Mouse (Mus musculus) heart, embryonic 12.5 days (tissue): ENCODE measurements at regions not wholly inside any gene's neighbourhood (a gene's known extent, or its start where the extent isn't known, plus 50 kb on each side); places are given as distances from the start of the nearest gene placed in this dataset.

Experiments used
- ATAC-seq: fragments of 200-750 bp; cut with Nextera tagmentation; 2 replicates; pipeline ENCODE4 v1.8.0; 2017; ENCODE audit warnings: moderate TSS enrichment, moderate library complexity; ENCODE audit not compliant: insufficient number of reproducible peaks, low FRiP score
- H3K27ac ChIP-seq: fragments of 300-500 bp; sonication (generic); 2 replicates; pipeline ENCODE4 v1.5.1; 2016; ENCODE audit warnings: mild to moderate bottlenecking, moderate library complexity; ENCODE audit not compliant: poor library complexity, severe bottlenecking
- H3K27me3 ChIP-seq: fragments of 300-500 bp; sonication (generic); replicated peaks from 2 replicates; pipeline ENCODE4 v1.6.1; 2016; ENCODE audit warnings: mild to moderate bottlenecking, moderate library complexity
- H3K36me3 ChIP-seq: fragments of 300-500 bp; sonication (generic); 2 replicates; pipeline ENCODE4 v1.6.1; 2016; ENCODE audit warnings: mild to moderate bottlenecking, moderate library complexity
- H3K4me1 ChIP-seq: fragments of 300-500 bp; sonication (generic); replicated peaks from 2 replicates; pipeline ENCODE4 v1.6.1; 2016; ENCODE audit warnings: mild to moderate bottlenecking
- H3K4me2 ChIP-seq: fragments of 300-500 bp; sonication (generic); 2 replicates; pipeline ENCODE4 v1.6.1; 2016; ENCODE audit warnings: mild to moderate bottlenecking, moderate library complexity
- H3K4me3 ChIP-seq: fragments of 300-500 bp; sonication (generic); 2 replicates; pipeline ENCODE4 v1.5.1; 2016; ENCODE audit warnings: mild to moderate bottlenecking
- H3K9ac ChIP-seq: fragments of 300-500 bp; sonication (generic); 2 replicates; pipeline ENCODE4 v1.6.1; 2016; ENCODE audit warnings: mild to moderate bottlenecking, moderate library complexity
- H3K9me3 ChIP-seq: fragments of 300-500 bp; sonication (generic); replicated peaks from 2 replicates; pipeline ENCODE4 v1.6.1; 2016; ENCODE audit warnings: mild to moderate bottlenecking, moderate library complexity
- WGBS: fragments of 180-500 bp; shearing (Covaris S2); methylation state at CpG from one replicate; pipeline ENCODE4 v1.1.7; 2016; 5-methylcytosine and 5-hydroxymethylcytosine counted together

DNA sequence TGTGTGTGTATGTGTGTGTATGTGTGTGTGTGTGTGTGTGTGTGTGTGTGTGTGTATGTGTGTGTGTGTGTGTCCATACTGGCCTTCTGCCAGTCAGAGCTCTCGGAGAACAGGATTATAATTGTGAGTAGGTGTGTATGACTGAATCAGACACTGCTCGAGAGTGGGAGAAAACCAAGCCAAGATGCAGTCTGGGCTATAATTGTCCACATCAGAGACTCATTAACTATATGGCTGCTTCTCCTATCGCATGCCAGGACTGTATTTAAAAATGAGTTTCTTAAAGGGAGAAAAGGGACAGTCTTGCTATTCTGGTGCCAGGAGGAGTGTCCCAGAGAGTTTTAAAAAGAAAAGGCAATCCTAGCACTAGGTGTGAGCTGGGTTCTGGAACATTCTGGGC lies 58.7 kb upstream of the Adpgk start:
- Histone ChIP-seq H3K4me3 (no peak overlapping the region), H3K36me3 (no peaks in the 10 kb centered on the region), H3K27ac (no peak overlapping the region), H3K4me1 (0 out of 2 replicates have a peak, but pooled peaks cover 4% of the 10 kb centered on the region), H3K4me2 (no peak overlapping the region), H3K9ac (no peak overlapping the region), H3K27me3 (no peaks in the 10 kb centered on the region), H3K9me3 (0 out of 2 replicates have a peak, but pooled peaks cover 3% of the 10 kb centered on the region)
- WGBS, result 75% methylated on average over 3 of the region's 3 CpGs
- ATAC-seq, result no peak

DNA sequence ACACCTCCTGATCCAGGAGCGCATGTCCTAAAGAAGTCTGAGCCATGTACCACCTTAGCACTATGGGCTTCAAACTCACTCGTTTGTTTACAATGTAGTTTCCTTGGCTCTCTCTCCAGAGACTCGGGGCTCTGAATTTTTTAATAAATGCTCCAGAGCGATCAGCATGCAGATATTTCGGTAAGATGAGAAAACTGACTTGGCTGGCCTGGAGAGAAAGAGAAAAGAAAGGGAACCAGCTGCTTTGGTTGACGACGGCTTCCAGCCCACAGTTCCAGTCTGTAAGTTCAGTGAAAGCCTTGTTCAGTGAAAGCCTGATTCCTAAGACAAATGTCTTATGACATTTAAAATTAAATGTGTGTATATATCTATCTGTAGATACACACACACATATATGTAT lies 59.4 kb upstream of the Adpgk start:
- no peak for ATAC-seq
- no peak overlapping the region for H3K4me3 ChIP-seq
- no peak overlapping the region for H3K9ac ChIP-seq
- no peak overlapping the region for H3K27ac ChIP-seq
- H3K9me3 ChIP-seq, result 0 out of 2 replicates have a peak, but pooled peaks cover 5% of the 10 kb centered on the region
- WGBS, result 78% methylated on average over 7 of the region's 7 CpGs
- H3K4me2 ChIP-seq, result no peak overlapping the region
- H3K27me3 ChIP-seq, result no peaks in the 10 kb centered on the region
- H3K4me1 ChIP-seq, result 0 out of 2 replicates have a peak, but pooled peaks cover 4% of the 10 kb centered on the region
- no peaks in the 10 kb centered on the region for H3K36me3 ChIP-seq

DNA sequence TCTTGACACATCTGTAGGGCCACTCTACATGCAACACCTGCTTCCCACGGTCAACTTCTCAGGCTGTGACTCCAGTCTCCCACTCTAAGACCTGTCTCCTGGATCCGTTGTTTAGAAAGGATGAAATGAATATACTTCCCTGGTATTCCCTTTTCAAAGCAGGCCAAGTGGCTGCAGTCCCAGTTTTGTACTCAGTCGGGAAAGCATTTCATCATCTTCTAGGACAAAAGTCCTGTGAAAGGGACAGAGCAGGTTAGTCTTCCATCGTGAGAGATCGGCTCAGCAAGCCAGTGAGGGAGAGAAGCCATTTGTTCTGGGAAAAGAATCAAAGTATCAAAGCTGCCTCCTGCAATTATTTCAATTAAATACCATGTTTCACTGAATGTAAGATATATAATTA lies 60.2 kb upstream of the Adpgk start:
- H3K4me3 ChIP-seq, result no peak overlapping the region
- no peak overlapping the region for H3K9ac ChIP-seq
- H3K27ac ChIP-seq, result no peak overlapping the region
- no peak overlapping the region for H3K4me2 ChIP-seq
- WGBS, result 85% methylated on average over 5 of the region's 5 CpGs
- no peaks in the 10 kb centered on the region for H3K27me3 ChIP-seq
- 0 out of 2 replicates have a peak, but pooled peaks cover 5% of the 10 kb centered on the region for H3K9me3 ChIP-seq
- 0 out of 2 replicates have a peak, but pooled peaks cover 4% of the 10 kb centered on the region for H3K4me1 ChIP-seq
- H3K36me3 ChIP-seq, result no peaks in the 10 kb centered on the region
- ATAC-seq, result no peak

DNA sequence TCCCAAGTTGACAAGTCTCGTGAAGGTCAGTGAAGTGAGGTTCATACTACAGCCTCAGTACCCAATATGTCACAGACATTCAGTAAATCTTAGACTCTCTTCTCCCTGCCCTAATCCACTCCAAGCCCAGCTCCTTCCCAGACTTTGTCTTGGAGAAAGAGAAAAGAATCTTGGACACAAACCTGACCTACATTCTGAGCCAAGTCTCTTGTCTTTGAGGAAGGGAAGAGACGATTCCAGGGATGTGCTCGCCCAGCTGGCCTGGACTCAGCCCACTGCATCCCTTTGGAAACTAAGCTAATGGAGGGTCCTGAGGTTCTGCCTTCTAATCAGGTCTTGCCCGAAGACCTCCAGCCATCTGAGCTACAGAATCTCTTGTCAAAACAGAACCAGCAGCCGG lies 61.2 kb upstream of the Adpgk start:
- Histone ChIP-seq H3K36me3 (no peaks in the 10 kb centered on the region), H3K27ac (no peak overlapping the region), H3K4me2 (no peak overlapping the region), H3K9ac (no peak overlapping the region), H3K27me3 (no peaks in the 10 kb centered on the region), H3K4me3 (no peak overlapping the region), H3K9me3 (0 out of 2 replicates have a peak, but pooled peaks cover 5% of the 10 kb centered on the region), H3K4me1 (0 out of 2 replicates have a peak, but pooled peaks cover 4% of the 10 kb centered on the region)
- 80% methylated on average over 5 of the region's 5 CpGs for WGBS
- no peak for ATAC-seq

DNA sequence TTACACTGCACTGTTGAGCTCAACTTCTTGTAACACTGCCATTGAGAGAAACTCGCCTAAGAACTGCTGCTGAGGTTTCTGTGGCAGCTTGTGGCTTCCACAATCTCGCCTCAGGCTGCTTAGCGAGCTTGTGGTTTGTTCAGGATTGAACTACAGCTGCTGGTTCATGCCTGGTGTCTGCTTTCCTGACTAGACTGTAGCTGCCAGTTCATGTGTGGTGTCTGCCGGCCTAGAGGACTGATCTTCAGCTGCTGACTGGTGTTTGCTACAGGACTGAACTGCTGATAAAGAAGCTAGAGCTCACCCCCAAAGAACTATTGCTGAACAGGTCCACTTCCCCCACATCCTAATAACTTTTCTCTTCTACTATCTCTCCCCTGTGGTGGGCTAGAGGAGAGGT lies 63.4 kb upstream of the Adpgk start:
- Histone ChIP-seq H3K9me3 (0 out of 2 replicates have a peak, but pooled peaks cover 5% of the 10 kb centered on the region), H3K4me2 (no peak overlapping the region), H3K4me3 (no peak overlapping the region), H3K9ac (no peak overlapping the region), H3K4me1 (0 out of 2 replicates have a peak, but pooled peaks cover 4% of the 10 kb centered on the region), H3K27me3 (no peaks in the 10 kb centered on the region), H3K36me3 (no peaks in the 10 kb centered on the region), H3K27ac (no peak overlapping the region)
- ATAC-seq, result no peak
- 72% methylated on average over 4 of the region's 4 CpGs for WGBS

DNA sequence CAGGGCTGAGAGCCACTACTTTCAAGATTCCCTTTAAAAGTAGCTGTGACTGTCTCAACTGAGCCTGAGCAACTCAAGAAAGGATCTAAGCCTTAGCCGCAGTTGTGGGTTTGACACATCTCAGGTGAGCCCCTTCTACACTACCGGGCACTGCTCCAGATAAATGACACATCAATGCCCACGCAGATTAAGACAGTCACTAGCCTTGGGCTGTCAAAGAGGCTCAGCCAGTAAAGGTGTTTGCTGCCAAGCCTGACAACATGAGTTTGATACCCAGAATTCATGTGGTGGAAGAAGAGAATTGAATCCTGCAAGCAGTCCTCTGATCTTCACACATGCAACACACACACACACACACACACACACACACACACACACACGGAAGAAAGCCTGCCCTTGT lies 65.0 kb upstream of the Adpgk start:
- Histone ChIP-seq H3K4me1 (0 out of 2 replicates have a peak, but pooled peaks cover 4% of the 10 kb centered on the region), H3K9ac (no peak overlapping the region), H3K27ac (no peak overlapping the region), H3K9me3 (0 out of 2 replicates have a peak, but pooled peaks cover 5% of the 10 kb centered on the region), H3K36me3 (no peaks in the 10 kb centered on the region), H3K27me3 (no peaks in the 10 kb centered on the region), H3K4me3 (no peak overlapping the region), H3K4me2 (no peak overlapping the region)
- WGBS, result 75% methylated on average over 4 of the region's 4 CpGs
- ATAC-seq, result no peak

DNA sequence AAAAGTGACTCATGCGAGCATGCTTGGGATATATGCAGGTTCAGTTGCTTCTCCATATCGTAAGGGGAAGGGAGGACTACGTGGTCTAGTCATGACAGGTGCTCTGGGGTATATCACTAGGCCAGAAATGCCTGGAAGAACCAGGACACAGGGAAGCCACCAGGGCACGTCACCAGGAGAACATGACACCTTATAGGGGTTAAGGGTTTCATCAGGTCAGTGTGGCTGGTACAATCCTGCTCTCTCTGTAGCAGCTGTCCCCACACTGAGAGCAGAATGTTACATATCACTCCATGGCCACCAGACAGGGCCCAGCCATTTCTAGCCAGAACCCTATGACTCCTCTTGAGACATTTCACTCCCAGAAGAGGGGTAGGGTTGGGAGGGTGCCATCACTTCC lies 72.1 kb upstream of the Adpgk start:
- 47% methylated on average over 4 of the region's 4 CpGs for WGBS

DNA sequence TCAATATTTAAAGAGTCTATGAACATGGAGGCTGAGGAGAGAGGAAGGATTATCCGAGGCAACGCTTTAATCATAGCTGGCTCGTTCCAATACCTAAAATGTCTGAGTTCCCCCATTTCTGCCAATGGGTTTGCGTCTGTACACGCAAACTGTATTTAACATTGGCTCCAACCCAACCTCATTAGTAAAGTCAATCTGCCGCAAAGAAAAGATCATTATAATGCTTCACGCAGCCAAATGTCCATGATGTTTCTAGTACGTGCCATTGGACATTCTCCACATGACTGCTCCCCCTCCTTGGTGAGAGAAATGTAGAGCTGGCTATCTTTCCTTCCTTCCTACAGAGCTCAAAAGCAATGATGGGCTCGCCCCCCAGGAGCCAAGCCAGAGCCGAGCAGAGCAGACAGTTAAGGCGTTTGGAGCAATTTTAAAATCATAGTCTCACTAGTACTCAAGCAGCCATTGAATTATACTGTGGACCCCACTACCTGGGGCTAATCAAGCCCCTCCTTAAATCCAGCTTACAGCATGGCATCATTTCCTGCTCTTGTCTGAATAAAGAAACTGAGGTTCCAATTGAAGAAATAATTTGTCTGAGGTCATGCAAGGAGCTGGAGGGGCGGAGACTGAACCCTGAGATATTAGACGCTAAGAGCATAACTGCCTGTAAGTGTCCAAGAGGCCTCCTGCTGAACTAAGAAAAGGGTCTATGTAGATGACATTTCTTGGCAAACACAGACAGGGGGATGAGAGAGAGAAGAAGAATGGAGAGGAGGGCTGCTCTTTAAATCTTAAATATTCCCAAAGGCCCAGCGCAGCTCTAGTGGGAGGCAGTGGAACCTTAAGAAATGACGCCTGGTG lies 88.5 kb upstream of the Adpgk start:
- no peak overlapping the region for H3K27ac ChIP-seq
- no peaks in the 10 kb centered on the region for H3K36me3 ChIP-seq
- H3K9ac ChIP-seq, result no peak overlapping the region
- no peak overlapping the region for H3K4me3 ChIP-seq
- H3K27me3 ChIP-seq, result no peaks in the 10 kb centered on the region
- H3K4me2 ChIP-seq, result no peak overlapping the region
- 0 out of 2 replicates have a peak, but pooled peaks cover under 1% of the 10 kb centered on the region for H3K4me1 ChIP-seq
- no peaks in the 10 kb centered on the region for H3K9me3 ChIP-seq
- WGBS, result 89% methylated on average over 15 of the region's 15 CpGs
- ATAC-seq, result no peak

More for the DNA sequence above, 72.1 kb upstream of the Adpgk start:
- no peaks in the 10 kb centered on the region for H3K9me3 ChIP-seq
- peaks cover 8% of the 10 kb centered on the region; the same call in 1 of the 2 replicates for H3K4me1 ChIP-seq
- H3K4me2 ChIP-seq, result no peak overlapping the region
- H3K36me3 ChIP-seq, result no peaks in the 10 kb centered on the region
- H3K9ac ChIP-seq, result no peak overlapping the region
- H3K27ac ChIP-seq, result no peak overlapping the region
- no peak for ATAC-seq
- H3K4me3 ChIP-seq, result no peak overlapping the region
- no peaks in the 10 kb centered on the region for H3K27me3 ChIP-seq

DNA sequence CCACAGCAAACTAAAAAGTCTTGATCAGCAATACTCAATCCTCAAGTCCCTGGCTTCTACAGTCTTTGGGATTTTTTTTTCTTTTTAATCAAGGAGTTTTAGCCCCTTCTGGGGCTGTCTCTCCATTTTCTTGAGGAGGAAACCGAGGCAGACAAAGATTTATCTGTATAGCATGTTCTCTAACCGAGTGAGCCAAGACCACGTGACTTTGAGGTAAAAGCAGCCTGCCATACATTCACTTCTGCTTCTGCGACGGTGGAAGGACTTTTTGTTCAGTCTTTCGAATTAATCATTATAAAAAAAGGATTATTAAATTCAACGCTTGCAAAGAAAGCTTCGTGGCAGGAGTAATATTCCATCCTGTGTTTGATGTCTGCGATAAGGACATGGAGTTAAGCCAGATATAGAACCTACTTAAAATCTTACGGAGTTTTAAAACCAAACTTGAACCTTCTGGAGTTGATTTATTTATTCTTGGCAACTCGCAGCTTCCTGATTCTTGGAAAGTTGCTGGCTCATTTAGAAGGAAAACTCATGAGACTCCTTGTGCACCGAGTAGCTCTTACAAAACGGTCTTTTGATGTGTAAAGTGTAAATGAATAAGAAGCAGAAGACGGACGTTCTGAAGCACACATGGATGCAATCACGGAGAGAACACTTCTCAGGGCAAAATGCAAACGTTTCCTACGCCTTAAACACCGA lies 91.7 kb upstream of the Adpgk start:
- 77% methylated on average over 19 of the region's 19 CpGs for whole genome bisulfite sequencing
- Histone ChIP-seq H3K4me2 (no peak overlapping the region), H3K9me3 (peaks cover 4% of the 10 kb centered on the region; the same call in 1 of the 2 replicates), H3K4me1 (0 out of 2 replicates have a peak, but pooled peaks cover 3% of the 10 kb centered on the region), H3K27ac (no peak overlapping the region), H3K36me3 (no peaks in the 10 kb centered on the region), H3K4me3 (no peak overlapping the region), H3K27me3 (no peaks in the 10 kb centered on the region), H3K9ac (no peak overlapping the region)
- ATAC-seq, result no peak

DNA sequence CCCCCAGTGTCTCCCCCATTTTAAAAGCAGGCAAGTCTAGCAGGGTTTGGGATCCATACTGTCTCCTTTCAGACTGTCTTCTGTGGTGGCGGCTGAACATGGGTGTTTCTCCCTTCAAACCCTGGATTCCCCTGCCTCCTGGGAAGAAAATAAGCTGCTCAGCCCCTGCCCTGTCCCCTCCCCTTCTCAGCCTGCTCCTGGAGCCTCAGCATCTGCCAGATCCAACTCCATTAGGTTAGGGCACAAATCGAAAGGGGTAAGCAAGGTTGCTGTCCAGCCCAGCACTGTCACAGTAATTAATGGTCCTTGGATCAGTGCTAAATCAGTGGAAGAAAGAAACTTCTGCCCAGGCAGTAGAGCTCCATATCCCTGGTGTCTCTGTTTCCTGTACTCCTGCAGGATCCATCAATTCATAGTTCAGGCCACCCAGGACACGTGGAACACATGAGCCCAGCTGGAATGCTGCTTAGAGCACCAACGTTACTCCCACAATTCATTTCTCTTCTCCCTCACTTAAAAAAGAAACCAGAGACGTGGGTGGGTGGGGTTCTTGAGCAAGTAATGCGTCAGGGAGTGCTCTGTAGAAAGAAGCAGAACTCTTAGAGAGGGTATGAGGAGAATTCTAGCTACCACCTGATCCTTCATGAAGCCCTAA lies 93.0 kb upstream of the Adpgk start:
- Histone ChIP-seq H3K27me3 (no peaks in the 10 kb centered on the region), H3K4me2 (no peak overlapping the region), H3K9ac (no peak overlapping the region), H3K27ac (no peak overlapping the region), H3K4me3 (no peak overlapping the region), H3K9me3 (peaks cover 4% of the 10 kb centered on the region; the same call in 1 of the 2 replicates), H3K4me1 (0 out of 2 replicates have a peak, but pooled peaks cover 3% of the 10 kb centered on the region), H3K36me3 (no peaks in the 10 kb centered on the region)
- 49% methylated on average over 6 of the region's 6 CpGs for WGBS
- ATAC-seq, result no peak

DNA sequence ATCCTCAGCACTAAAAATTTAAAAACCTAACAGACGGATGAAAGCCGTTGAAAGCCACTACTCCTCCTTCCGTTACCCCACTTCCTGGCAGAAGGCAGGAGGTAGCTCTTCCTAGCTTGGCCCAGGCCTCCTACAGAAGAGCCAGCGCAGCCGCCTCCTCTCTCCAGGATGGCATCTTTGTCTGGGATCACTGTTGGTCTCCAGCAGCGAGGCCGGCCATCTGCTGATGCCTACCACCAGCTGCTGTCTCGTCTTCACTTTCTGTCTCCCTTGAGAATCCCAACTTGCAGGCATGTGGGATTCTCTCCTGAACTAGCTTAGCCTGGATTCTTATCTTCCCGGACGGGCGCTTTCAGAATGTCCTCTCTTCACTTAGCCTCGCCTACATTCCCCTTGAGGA lies 93.9 kb upstream of the Adpgk start:
- no peak overlapping the region for H3K27ac ChIP-seq
- H3K4me2 ChIP-seq, result no peak overlapping the region
- H3K9ac ChIP-seq, result no peak overlapping the region
- 47% methylated on average over 12 of the region's 12 CpGs for WGBS
- peaks cover 4% of the 10 kb centered on the region; the same call in 1 of the 2 replicates for H3K9me3 ChIP-seq
- H3K4me3 ChIP-seq, result no peak overlapping the region
- H3K27me3 ChIP-seq, result no peaks in the 10 kb centered on the region
- 0 out of 2 replicates have a peak, but pooled peaks cover 3% of the 10 kb centered on the region for H3K4me1 ChIP-seq
- no peak for ATAC-seq
- H3K36me3 ChIP-seq, result no peaks in the 10 kb centered on the region
